Mouse (Mus musculus): ENCODE data around the gene 1700010B08Rik. TPM values are rescaled to one million over a fixed set of nuclear protein-coding genes. Genes with fewer than 3 reads are reported as not detected.

The 1700010B08Rik gene
- total and polyA plus RNA-seq, 3 experiments: not detected

GRCm38 (mm10) chr2:173770620-173771019 lies 51.4 kb downstream of the 1700010B08Rik start:
- DNase-seq: no peak

Small RNA genes within 50 kb of the gene (microRNA-seq; reads per million reads assigned to microRNA genes)
- 0 reads per million in 2 experiments for gene Mir6340

Other genes starting within 250 kb of the 1700010B08Rik start
- gene 1700021F07Rik, start 196.8 kb upstream of the 1700010B08Rik start, total RNA-seq (2021): not detected
- not detected in 2 replicates for gene 1700021F07Rik, start 196.8 kb upstream of the 1700010B08Rik start, polyA plus RNA-seq (2012; rRNA removed)
- gene Ankrd60, start 141.1 kb upstream of the 1700010B08Rik start, total RNA-seq (2021): not detected
- not detected in 2 replicates for gene Ankrd60, start 141.1 kb upstream of the 1700010B08Rik start, polyA plus RNA-seq (2012; rRNA removed)
- 10 to 100 TPM; 30.0 to 35.0 TPM for gene Rab22a, start 59.7 kb upstream of the 1700010B08Rik start, total RNA-seq (2021)
- gene Rab22a, start 59.7 kb upstream of the 1700010B08Rik start, polyA plus RNA-seq (2012; rRNA removed): 62.4 and 64.8 TPM in 2 replicates
- gene Vapb, start 18.1 kb downstream of the 1700010B08Rik start, total RNA-seq (2021): 100 to 1,000 TPM; 173 to 209 TPM
- 13.1 and 17.3 TPM in 2 replicates for gene Vapb, start 18.1 kb downstream of the 1700010B08Rik start, polyA plus RNA-seq (2012; rRNA removed)

Data from adrenal gland, adult 2 months (tissue).